Mouse (Mus musculus) cerebral cortex, adult 2 months (tissue): ENCODE measurements around the gene Rabgef1.

Source experiments
- WGBS: fragments of 180-500 bp; shearing (Covaris S2); methylation state at CpG from one replicate; pipeline ENCODE4 v1.1.7; 2018; 5-methylcytosine and 5-hydroxymethylcytosine counted together

The Rabgef1 gene

DNA sequence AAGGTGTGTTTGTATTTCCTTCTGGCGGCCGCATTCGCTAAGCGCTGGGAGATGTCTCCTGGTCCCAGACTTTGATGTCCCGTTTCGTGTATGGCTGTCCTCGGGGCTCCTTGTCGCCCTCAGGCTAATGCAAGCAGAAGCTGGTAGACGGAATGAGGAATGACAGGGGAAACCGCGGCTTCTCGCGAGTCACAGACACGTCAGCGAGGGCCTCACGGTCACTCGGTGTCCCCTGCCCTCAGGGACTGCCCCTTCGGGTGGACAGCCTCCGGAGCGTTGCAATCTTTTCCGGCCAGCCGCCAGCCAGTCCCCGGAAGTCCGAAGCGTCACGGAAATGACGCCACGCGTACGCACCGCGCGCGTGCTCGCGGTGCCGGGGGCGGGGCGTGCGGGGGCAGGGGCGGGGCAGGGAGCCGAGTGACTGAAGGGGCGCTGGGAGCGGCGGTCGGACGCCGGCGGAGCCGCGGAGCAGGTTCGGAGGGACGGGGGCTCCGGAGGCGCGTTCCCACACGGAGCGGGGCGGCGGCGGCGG is at the start of gene Rabgef1:
TSS of gene Rabgef1 (plus strand) at position 376 of the 532 bp plus-strand sequence.
- under 1% methylated on average over 62 of the region's 62 CpGs for WGBS

DNA sequence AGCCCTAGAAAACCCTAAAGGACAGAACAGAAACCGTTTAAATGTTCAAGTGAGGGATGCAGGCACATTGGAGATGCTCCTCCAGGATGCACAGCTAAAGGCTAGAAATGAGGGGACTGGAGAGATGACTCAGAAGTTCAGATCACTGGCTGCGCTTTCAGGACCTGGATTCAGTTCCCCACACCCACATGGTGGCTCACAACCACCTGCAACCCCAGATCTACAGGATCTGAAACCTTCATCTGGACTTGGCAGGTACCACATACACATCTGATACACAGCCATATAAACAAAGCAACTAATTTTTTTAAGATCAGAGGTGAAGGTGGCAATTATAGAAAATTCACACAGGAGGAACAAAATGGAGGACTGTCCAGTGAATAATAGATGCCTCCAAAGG is 49.2 kb upstream of the Rabgef1 start:
- WGBS: 74% methylated on average over 2 of the region's 2 CpGs

DNA sequence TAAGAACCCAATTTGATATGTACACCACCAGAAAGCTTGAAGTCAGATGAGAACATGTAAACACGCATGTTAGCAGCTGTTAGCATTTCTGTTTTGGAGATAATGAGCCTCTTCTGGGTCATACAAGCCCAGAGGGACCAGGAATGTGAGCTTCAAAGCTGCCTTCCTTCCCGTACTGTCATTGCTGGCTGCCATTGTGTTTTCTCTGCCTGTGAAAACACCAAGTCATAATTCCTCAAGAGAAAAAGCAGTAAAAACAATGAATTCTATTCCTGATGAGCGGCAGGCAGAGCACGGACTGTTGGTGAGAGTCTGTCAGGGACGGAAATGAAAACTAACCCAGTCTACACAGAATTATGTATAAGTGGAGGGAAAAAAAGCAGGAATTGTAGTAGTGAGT is 47.3 kb upstream of the Rabgef1 start:
- whole genome bisulfite sequencing: 70% methylated on average over 5 of the region's 5 CpGs

GRCm38 (mm10) chr5:130128686-130129523 is 42.7 kb upstream of the Rabgef1 start:
- WGBS: 59% methylated on average over 11 of the region's 11 CpGs

GRCm38 (mm10) chr5:130129524-130129793 is 42.1 kb upstream of the Rabgef1 start:
- WGBS: 57% methylated on average over 5 of the region's 5 CpGs

- 96% methylated on average over 13 of the region's 13 CpGs for WGBS
Observed at GRCm38 (mm10) chr5:130136597-130136996, 35.0 kb upstream of the Rabgef1 start.

DNA sequence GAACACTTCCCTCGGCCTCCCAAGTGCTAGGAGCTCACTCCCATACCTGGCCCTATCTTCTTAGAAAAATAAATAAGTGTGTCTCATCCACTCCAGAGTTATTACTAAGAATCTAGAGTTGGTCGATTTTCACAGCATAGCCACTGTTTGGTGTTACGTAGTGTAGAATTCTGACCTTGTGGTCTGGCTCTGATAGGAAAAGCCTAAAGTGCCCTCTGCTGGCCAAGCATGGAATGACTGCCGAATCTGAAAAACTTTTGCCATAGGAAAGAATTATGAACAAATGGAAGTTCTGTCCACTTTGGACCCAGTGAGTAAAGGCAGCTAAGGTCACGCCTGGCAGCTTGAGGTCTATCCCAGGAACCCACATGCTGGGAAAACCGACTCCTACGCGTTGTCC is 32.2 kb upstream of the Rabgef1 start:
- WGBS: 22% methylated on average over 8 of the region's 8 CpGs

GRCm38 (mm10) chr5:130141138-130141537 is 30.5 kb upstream of the Rabgef1 start:
- 83% methylated on average over 5 of the region's 5 CpGs for WGBS

- 75% methylated on average over 4 of the region's 4 CpGs for WGBS
Observed at GRCm38 (mm10) chr5:130142041-130142440, 29.6 kb upstream of the Rabgef1 start.

- 86% methylated on average over 7 of the region's 7 CpGs for WGBS
Observed at GRCm38 (mm10) chr5:130143101-130143500, 28.5 kb upstream of the Rabgef1 start.

DNA sequence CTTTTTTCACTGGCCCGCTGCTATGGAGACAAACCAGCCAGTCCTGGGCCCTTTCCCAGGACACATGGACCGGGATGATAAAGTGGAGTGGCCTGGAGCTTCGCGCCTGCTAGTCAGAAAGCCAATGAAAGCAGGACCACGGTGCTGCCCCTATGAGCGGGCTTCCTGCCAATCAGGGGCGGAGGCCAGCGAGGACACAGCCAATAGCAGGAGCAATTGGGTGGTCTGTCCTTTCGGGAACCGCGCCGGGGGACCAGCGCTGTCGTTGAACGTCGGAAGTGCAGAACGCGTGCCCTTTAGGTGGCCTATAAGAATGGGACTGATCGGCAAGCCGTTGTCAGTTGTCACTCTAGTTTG is 27.6 kb upstream of the Rabgef1 start:
- WGBS: 2% methylated on average over 20 of the region's 20 CpGs

DNA sequence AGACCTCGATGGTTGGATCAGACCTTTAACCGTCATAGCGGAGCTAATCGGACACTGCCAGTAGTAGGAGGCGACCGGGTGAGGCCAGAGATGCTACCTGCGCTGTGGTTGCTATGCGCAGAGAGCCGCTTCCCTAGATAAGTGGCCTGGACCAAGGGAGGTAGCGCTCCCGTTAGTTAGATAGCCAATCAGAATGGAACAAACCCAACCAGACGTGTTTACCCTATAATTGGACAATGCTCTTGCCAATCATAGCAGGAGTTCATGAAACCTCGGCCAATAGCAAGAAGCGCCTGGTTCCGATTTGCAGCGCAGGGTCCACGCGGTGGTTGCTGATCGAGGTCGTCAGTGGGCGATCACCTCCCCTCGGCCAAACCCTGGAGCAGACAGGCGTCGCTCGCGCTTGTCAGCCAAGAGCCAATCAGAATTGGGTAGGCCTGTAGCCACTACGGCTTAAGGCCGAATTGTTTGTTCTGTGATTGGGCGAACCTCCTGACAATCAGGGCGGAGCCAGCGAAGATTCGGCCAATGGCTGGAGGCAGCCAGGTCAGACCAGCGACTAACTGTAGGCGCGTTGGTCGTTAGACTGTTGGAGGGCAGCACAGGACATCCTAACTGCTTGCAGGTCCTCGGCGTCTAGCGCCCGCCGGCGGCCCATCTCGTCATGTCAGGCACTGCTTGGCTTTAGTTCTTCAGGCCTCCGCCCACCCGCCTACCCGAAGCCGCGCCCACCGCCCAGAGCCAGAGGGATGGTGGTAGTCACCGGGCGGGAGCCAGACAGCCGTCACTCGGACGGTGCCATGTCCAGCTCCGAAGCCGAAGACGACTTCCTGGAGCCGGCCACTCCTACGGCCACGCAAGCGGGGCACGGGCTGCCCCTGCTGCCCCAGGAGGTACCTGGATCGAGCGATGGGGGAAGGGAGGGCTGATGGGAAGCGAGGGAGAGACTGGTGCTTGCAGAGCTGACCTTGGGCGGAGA is 27.0 kb upstream of the Rabgef1 start, which contains the start of gene Kctd7:
TSS of gene Kctd7 (plus strand) at position 528 of the 979 bp plus-strand sequence.
- WGBS: under 1% methylated on average over 66 of the region's 66 CpGs

GRCm38 (mm10) chr5:130145961-130146360 is 25.6 kb upstream of the Rabgef1 start:
- WGBS: 28% methylated on average over 8 of the region's 8 CpGs

DNA sequence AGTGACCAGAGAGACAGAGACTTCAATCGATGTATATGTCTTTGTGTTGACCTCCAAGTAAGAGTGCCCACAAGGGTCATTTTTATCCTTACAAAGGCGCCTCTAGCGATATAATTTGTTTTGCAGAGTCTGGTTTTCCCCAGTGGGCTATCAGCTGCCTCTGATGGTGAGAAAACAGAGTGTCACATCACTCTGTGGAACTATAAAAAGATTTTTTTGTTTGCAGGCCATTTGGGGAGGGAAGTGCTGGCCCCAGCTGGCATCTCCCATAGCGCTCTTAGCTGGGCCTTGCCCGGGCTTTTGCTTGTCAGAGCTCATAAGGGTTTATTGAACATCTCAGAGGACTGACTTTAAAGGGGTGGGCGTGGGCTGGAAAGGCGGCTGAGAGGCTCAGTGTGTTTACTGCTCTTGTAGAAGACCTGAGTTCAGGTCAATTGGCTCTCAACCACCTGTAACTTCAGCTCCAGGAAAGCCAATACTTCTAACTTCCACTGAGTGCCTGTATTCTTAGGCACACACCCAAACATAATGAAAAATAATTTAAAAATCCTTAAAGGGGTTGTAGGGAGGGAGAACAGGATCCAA is 21.8 kb upstream of the Rabgef1 start:
- 66% methylated on average over 7 of the region's 7 CpGs for WGBS

- 83% methylated on average over 2 of the region's 2 CpGs for WGBS
Observed at GRCm38 (mm10) chr5:130154286-130154685, 17.3 kb upstream of the Rabgef1 start.

- 85% methylated on average over 4 of the region's 4 CpGs for WGBS
Observed at GRCm38 (mm10) chr5:130158545-130158944, 13.1 kb upstream of the Rabgef1 start.

DNA sequence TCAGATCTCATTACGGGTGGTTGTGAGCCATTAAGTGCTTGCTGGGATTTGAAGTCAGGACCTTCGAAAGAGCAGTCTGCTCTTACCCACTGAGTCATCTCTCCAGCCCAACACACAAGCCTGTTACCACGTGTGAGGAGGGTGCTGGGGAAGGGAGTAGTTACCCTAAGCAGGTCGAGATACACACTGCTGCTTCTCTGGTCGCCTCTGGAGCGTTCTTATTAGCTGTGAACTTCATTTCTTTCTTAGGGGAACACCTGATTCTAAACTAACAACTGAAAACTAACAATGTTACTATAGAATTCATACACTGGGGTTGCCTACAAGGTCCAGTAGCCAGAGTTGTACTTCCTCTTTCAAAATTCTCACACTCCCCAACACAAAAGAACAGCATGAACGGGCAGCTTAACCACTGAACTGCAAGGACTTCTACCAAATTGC is 11.8 kb upstream of the Rabgef1 start:
- WGBS: 75% methylated on average over 7 of the region's 7 CpGs

GRCm38 (mm10) chr5:130163670-130164069 is 7.9 kb upstream of the Rabgef1 start:
- 7% methylated on average over 7 of the region's 7 CpGs for WGBS

DNA sequence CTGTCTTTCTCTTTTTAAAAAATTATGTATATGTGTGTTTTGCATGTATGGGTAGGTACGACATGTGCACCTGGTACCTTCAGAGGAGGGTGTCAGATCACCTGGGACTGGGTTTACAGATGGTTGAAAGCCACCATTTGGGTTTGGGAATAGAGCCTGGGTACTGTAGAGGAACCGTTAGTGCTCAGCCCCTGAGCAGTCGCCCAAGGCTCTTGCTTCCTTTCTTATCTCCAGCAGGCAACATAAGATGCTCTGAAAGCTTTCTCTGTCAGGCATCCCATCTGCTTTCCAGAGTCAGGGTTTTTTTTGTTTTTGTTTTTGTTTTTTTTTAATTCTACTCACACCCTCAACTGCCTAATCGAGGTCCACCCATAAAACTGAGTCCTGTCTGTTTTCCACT is 6.4 kb upstream of the Rabgef1 start:
- 71% methylated on average over 4 of the region's 4 CpGs for WGBS

- WGBS: 80% methylated on average over 6 of the region's 6 CpGs
Observed at GRCm38 (mm10) chr5:130169109-130169508, 2.5 kb upstream of the Rabgef1 start.

- WGBS: 4% methylated on average over 6 of the region's 6 CpGs
Observed at GRCm38 (mm10) chr5:130170666-130171422, 754 bp upstream of the Rabgef1 start.
